ENCODE assay signal across 8 mouse cellular contexts in the genomic region with DNA sequence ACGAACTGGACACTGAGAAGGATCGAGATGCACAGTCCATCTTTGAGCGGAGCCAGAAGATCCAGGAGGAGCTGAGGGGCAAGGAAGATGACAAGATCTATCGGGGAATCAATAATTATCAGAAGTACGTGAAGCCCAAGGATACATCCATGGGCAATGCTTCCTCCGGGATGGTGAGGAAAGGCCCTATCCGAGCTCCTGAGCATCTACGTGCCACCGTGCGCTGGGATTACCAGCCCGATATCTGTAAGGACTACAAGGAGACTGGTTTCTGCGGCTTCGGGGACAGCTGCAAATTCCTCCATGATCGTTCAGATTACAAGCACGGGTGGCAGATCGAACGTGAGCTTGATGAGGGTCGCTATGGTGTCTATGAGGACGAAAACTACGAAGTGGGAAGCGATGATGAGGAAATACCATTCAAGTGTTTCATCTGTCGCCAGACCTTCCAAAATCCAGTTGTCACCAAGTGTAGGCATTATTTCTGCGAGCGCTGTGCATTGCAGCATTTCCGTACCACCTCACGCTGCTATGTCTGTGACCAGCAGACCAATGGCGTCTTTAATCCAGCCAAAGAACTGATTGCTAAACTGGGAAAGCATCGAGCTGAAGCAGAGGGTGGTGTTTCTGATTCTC. TPM values are rescaled to one million over a fixed set of nuclear protein-coding genes. Genes with fewer than 3 reads are reported as not detected.
DNase-seq lines count a peak whose midpoint lies in the region; ATAC-seq and TF ChIP-seq lines count a peak whose summit lies in the region.

No protein-coding gene starts in this region.

- peak overlapping the region; percentile 57 for H3K4me2 ChIP-seq in hindbrain, embryonic 16.5 days (ENCODE audit: low read length)
- peak overlapping the region; percentile 73 for H3K4me2 ChIP-seq in lung, embryonic 16.5 days (ENCODE audit: low read depth, low read length)

- no peaks in the 10 kb centered on the region for H3K36me3 ChIP-seq in hindbrain, embryonic 16.5 days (ENCODE audit: control insufficient read depth, insufficient read depth, low read length)
- no peaks in the 10 kb centered on the region for H3K36me3 ChIP-seq in lung, embryonic 16.5 days (ENCODE audit: control insufficient read depth, insufficient read depth, low read length)

- peak; percentile 32 for ATAC-seq in Patski
- peak; percentile 51 for ATAC-seq in hindbrain, embryonic 16.5 days
- no peak for ATAC-seq in lung, embryonic 16.5 days (ENCODE audit: low read depth)

- no peaks in the 10 kb centered on the region for H3K27me3 ChIP-seq in Patski
- no peaks in the 10 kb centered on the region for H3K27me3 ChIP-seq in hindbrain, embryonic 16.5 days (replicated peaks; ENCODE audit: control insufficient read depth, insufficient read depth, low read length)
- H3K27me3 ChIP-seq in lung, embryonic 16.5 days (ENCODE audit: control insufficient read depth, insufficient read depth, low read depth, low read length): no peaks in the 10 kb centered on the region

- CTCF ChIA-PET in Patski (lab: Charles Lee): no interaction called here

- in situ Hi-C loops in Patski (cut with MboI; ENCODE audit: low pct_unique_long_range_greater_than_20kb): no loop called here

- peak overlapping the region; percentile 85 for H3K27ac ChIP-seq in hindbrain, embryonic 16.5 days (ENCODE audit: low read depth, low read length)
- no peak overlapping the region for H3K27ac ChIP-seq in lung, embryonic 16.5 days (ENCODE audit: low read length)

- TF ChIP-seq CTCF in Patski (IDR thresholded peaks at IDR 0.05): no peak

- peak overlapping the region; percentile 67 for H3K9ac ChIP-seq in hindbrain, embryonic 16.5 days (ENCODE audit: low read depth, low read length)
- peak overlapping the region; percentile 72 for H3K9ac ChIP-seq in lung, embryonic 16.5 days (ENCODE audit: low read length)

- no peaks in the 10 kb centered on the region for H3K9me3 ChIP-seq in hindbrain, embryonic 16.5 days (ENCODE audit: control insufficient read depth, low read length)
- H3K9me3 ChIP-seq in lung, embryonic 16.5 days (ENCODE audit: control insufficient read depth, low read length): no peaks in the 10 kb centered on the region

- peaks cover 6% of the 10 kb centered on the region; the same call in 1 of the 2 replicates for H3K4me1 ChIP-seq in hindbrain, embryonic 16.5 days (ENCODE audit: control insufficient read depth, insufficient read depth, low read depth, low read length)
- H3K4me1 ChIP-seq in lung, embryonic 16.5 days (replicated peaks; ENCODE audit: control insufficient read depth, insufficient read depth, low read length): no peaks in the 10 kb centered on the region

- peak; percentile 1 to 3 for DNase-seq in lung, adult 18-20 months
- DNase-seq in lung, postnatal 36 days: no peak
- DNase-seq in Patski (ENCODE audit: low read depth, low spot score): no peak
- peak; percentile 14 for DNase-seq in embryo, embryonic 9.5 days (ENCODE audit: extremely low spot score)
- peak; percentile 11 for DNase-seq in right cerebral cortex, postnatal 4 days
- no peak for DNase-seq in adrenal gland, postnatal 10 days

- POLR2A ChIA-PET in Patski (lab: Charles Lee): no interaction called here

- H3K4me3 ChIP-seq in hindbrain, embryonic 16.5 days (ENCODE audit: low read length): peak overlapping the region; percentile 57
- peak overlapping the region; percentile 63 for H3K4me3 ChIP-seq in lung, embryonic 16.5 days (ENCODE audit: low read length)

- 27% methylated on average over 28 of the region's 28 CpGs for WGBS in hindbrain, embryonic 16.5 days
- 18% methylated on average over 28 of the region's 28 CpGs for whole genome bisulfite sequencing in lung, embryonic 16.5 days

RNA-seq across cellular contexts. Expression of gene Rnf113a1, which starts 0.8 kb away (rescaled TPM):
- 8.9 TPM for polyA plus RNA-seq in Patski (2021)
- 21.0 and 26.6 TPM in 2 replicates for polyA plus RNA-seq in hindbrain, embryonic 16.5 days (2015; fragmentation: Nextera tagmentation; extraction: Ambion mirVana)
- 7.8 and 9.0 TPM in 2 replicates for polyA plus RNA-seq in lung, embryonic 16.5 days (2015; fragmentation: Nextera tagmentation; extraction: Ambion mirVana)
- total RNA-seq in adrenal gland, postnatal 10 days (2021): 1 to 10 TPM; 4.3 to 4.6 TPM

RNA-seq across cellular contexts. Expression of gene Ndufa1, which starts 0.9 kb away (rescaled TPM):
- polyA plus RNA-seq in Patski (2021): 448 TPM
- polyA plus RNA-seq in hindbrain, embryonic 16.5 days (2015; fragmentation: Nextera tagmentation; extraction: Ambion mirVana): 639 and 741 TPM in 2 replicates
- 419 and 439 TPM in 2 replicates for polyA plus RNA-seq in lung, embryonic 16.5 days (2015; fragmentation: Nextera tagmentation; extraction: Ambion mirVana)
- 100 to 1,000 TPM; 559 to 592 TPM for total RNA-seq in adrenal gland, postnatal 10 days (2021)

RNA-seq across cellular contexts. Expression of gene Gm9, which starts 19.0 kb away (rescaled TPM):
- polyA plus RNA-seq in Patski (2021): not detected
- not detected in 2 replicates for polyA plus RNA-seq in hindbrain, embryonic 16.5 days (2015; fragmentation: Nextera tagmentation; extraction: Ambion mirVana)
- polyA plus RNA-seq in lung, embryonic 16.5 days (2015; fragmentation: Nextera tagmentation; extraction: Ambion mirVana): not detected in 2 replicates
- total RNA-seq in adrenal gland, postnatal 10 days (2021): not detected

RNA-seq across cellular contexts. Expression of gene Akap14, which starts 23.2 kb away (rescaled TPM):
- polyA plus RNA-seq in Patski (2021): not detected
- polyA plus RNA-seq in hindbrain, embryonic 16.5 days (2015; fragmentation: Nextera tagmentation; extraction: Ambion mirVana): 0.28 and 0.36 TPM in 2 replicates
- polyA plus RNA-seq in lung, embryonic 16.5 days (2015; fragmentation: Nextera tagmentation; extraction: Ambion mirVana): 0.89 and 1.2 TPM in 2 replicates
- not detected for total RNA-seq in adrenal gland, postnatal 10 days (2021)

RNA-seq across cellular contexts. Expression of gene Rhox1, which starts 30.2 kb away (rescaled TPM):
- not detected for polyA plus RNA-seq in Patski (2021)
- not detected in 2 replicates for polyA plus RNA-seq in hindbrain, embryonic 16.5 days (2015; fragmentation: Nextera tagmentation; extraction: Ambion mirVana)
- not detected in 2 replicates for polyA plus RNA-seq in lung, embryonic 16.5 days (2015; fragmentation: Nextera tagmentation; extraction: Ambion mirVana)
- total RNA-seq in adrenal gland, postnatal 10 days (2021): not detected

Comparison
In these comparisons a context has a peak if more than half of its experiments do, and no peak if none do; other contexts are left out.
1. DNase-seq: peak in lung, adult 18-20 months (2 of 2), embryo, embryonic 9.5 days (single experiment) and right cerebral cortex, postnatal 4 days (single experiment); none in lung, postnatal 36 days (single experiment), Patski (single experiment) and adrenal gland, postnatal 10 days (single experiment).